ENCODE assay signal across 41 mouse cellular contexts in genomic region chr4:104870196-104870595, GRCm38 (mm10). TPM values are rescaled to one million over a fixed set of nuclear protein-coding genes. Genes with fewer than 3 reads are reported as not detected.
"Had no signal": no experiment of that assay in that cellular context is flagged by ENCODE, and none has a peak within 500 bp of the region (broad histone marks: within the 10 kb centered on the region; RNA-seq: fewer than 3 reads in every experiment).

No protein-coding gene starts in this region.

- H3K27me3 ChIP-seq: forebrain, embryonic 15.5 days; heart, embryonic 12.5 days; hindbrain, embryonic 13.5 days; hindbrain, embryonic 15.5 days; limb, embryonic 13.5 days; limb, embryonic 15.5 days; liver, embryonic 12.5 days had no signal

- H3K4me1 ChIP-seq: heart, embryonic 10.5 days; hindbrain, embryonic 13.5 days; hindbrain, embryonic 15.5 days; limb, embryonic 15.5 days; liver, embryonic 12.5 days had no signal

- H3K4me3 ChIP-seq: forebrain, embryonic 15.5 days; heart, embryonic 10.5 days; heart, embryonic 12.5 days; hindbrain, embryonic 13.5 days; hindbrain, embryonic 15.5 days; limb, embryonic 13.5 days; limb, embryonic 15.5 days; liver, embryonic 12.5 days had no signal

- H3K27ac ChIP-seq: forebrain, embryonic 15.5 days; heart, embryonic 10.5 days; hindbrain, embryonic 13.5 days; hindbrain, embryonic 15.5 days; hindbrain, postnatal 0 days; kidney, postnatal 0 days; limb, embryonic 13.5 days; limb, embryonic 15.5 days; liver, embryonic 12.5 days; liver, embryonic 14.5 days had no signal

- H3K36me3 ChIP-seq: forebrain, embryonic 15.5 days; heart, embryonic 10.5 days; heart, embryonic 12.5 days; hindbrain, embryonic 13.5 days; hindbrain, embryonic 15.5 days; limb, embryonic 13.5 days; limb, embryonic 15.5 days; liver, embryonic 12.5 days had no signal

- H3K9ac ChIP-seq: forebrain, embryonic 15.5 days; forebrain, postnatal 0 days; heart, embryonic 12.5 days; hindbrain, embryonic 13.5 days; hindbrain, embryonic 15.5 days; limb, embryonic 13.5 days; limb, embryonic 15.5 days; liver, embryonic 12.5 days; liver, embryonic 14.5 days had no signal

- DNase-seq: forebrain, postnatal 0 days; gastrocnemius, postnatal 14 days; gastrocnemius, postnatal 36 days; heart, adult 18-20 months; heart, postnatal 10 days; heart, postnatal 36 days; layer of hippocampus, adult 9-11 months; layer of hippocampus, postnatal 36 days; left cerebral cortex, postnatal 4 days; lung, adult 18-20 months had no signal

RNA-seq across cellular contexts. Expression of gene C8a, which starts 6.0 kb away (rescaled TPM):
- total RNA-seq: forebrain, postnatal 0 days; gastrocnemius, adult 8-10 months; gastrocnemius, postnatal 14 days; gastrocnemius, postnatal 36 days; heart, adult 18-20 months; heart, adult 8-10 months; heart, postnatal 10 days; heart, postnatal 36 days; hematopoietic stem cell, adult 5-6 weeks; hindbrain, postnatal 0 days; layer of hippocampus, adult 18-20 months; layer of hippocampus, adult 8-10 months; layer of hippocampus, postnatal 14 days; layer of hippocampus, postnatal 36 days; left cerebral cortex, adult 18-20 months; left cerebral cortex, postnatal 25 days; left cerebral cortex, postnatal 4 days had no signal
- polyA plus RNA-seq: forebrain, embryonic 15.5 days; forebrain, postnatal 0 days; heart, embryonic 14.5 days; heart, embryonic 16.5 days; hindbrain, embryonic 11.5 days; hindbrain, embryonic 13.5 days; hindbrain, embryonic 15.5 days; limb, embryonic 11.5 days; limb, embryonic 13.5 days had no signal

RNA-seq across cellular contexts. Expression of gene Gm17662, which starts 13.1 kb away (rescaled TPM):
- total RNA-seq: forebrain, postnatal 0 days; gastrocnemius, adult 18-20 months; gastrocnemius, adult 8-10 months; gastrocnemius, postnatal 14 days; gastrocnemius, postnatal 36 days; heart, adult 18-20 months; heart, adult 8-10 months; heart, postnatal 10 days; heart, postnatal 36 days; hematopoietic stem cell, adult 5-6 weeks; hindbrain, postnatal 0 days; layer of hippocampus, adult 18-20 months; layer of hippocampus, adult 8-10 months; layer of hippocampus, postnatal 14 days; layer of hippocampus, postnatal 36 days; left cerebral cortex, adult 18-20 months; left cerebral cortex, adult 8-10 months; left cerebral cortex, postnatal 10 days; left cerebral cortex, postnatal 25 days; left cerebral cortex, postnatal 4 days had no signal
- polyA plus RNA-seq: forebrain, embryonic 15.5 days; forebrain, postnatal 0 days; gonadal fat pad, adult 2 months; heart, embryonic 10.5 days; heart, embryonic 12.5 days; heart, embryonic 14.5 days; heart, embryonic 16.5 days; hindbrain, embryonic 11.5 days; hindbrain, embryonic 13.5 days; hindbrain, embryonic 15.5 days; hindbrain, postnatal 0 days; intestine, embryonic 14.5 days; intestine, embryonic 16.5 days; kidney, postnatal 0 days; large intestine, adult 2 months; limb, embryonic 11.5 days; limb, embryonic 13.5 days; limb, embryonic 15.5 days; liver, embryonic 12.5 days; liver, embryonic 14.5 days; liver, embryonic 16.5 days had no signal

RNA-seq across cellular contexts. Expression of gene Fyb2, which starts 43.1 kb away (rescaled TPM):
- total RNA-seq: heart, adult 18-20 months; heart, postnatal 36 days; hematopoietic stem cell, adult 5-6 weeks had no signal
- polyA plus RNA-seq: heart, embryonic 12.5 days; heart, embryonic 14.5 days; intestine, embryonic 14.5 days; liver, embryonic 12.5 days had no signal
